Mouse (Mus musculus): ENCODE measurements around the gene Aida.

DNA sequence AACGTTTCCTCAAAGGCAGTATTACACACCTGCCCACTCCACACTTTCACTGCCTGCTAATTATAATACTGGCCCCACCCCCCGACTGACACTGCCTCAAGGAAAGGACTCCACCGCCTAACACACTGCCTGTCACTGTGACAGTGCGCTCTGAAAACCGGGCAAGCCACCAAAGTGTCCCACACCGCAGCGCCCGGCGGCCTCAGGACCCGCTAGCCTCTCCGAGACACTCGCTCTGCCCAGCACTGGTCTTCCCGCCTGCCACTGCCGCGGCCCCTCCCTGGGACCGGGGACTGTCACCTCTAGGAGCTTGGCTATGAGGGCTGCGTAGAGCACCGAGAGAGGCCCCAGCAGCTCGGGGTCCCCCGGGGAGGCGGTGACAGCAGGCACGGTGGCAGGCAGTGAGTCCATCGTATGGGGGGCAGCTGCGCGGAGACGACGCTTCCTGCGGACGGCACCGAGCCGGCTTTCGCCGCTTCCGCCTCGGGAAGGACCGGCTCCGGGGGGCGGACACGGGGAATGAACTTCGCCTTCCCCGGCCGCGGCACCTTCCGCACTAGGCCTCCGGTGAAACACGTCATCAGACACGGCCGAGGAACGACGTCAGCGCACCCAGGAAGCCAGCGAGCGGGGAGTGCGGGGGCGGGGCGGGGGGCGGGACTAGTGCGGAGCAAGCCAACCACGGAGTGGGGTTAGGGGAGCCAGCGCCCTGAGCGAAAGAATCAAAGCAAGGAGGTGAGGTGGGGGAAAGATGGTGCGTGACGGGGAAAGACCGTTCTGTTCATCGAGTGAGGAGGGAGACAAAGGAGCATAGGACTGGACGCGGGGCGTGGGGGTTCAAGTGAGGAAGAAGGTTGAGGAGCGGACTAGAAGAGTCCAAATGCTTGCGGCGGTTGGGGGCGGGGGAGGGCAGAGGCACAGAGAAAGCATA, 48.8 kb downstream of the Aida start:
- TF ChIP-seq CTCF (IDR thresholded peaks at IDR 0.05; ENCODE audit: borderline replicate concordance, insufficient read depth, low read depth, low read length), result no peak
- peak; percentile 72; the same call in 1 of the 2 replicates for TF ChIP-seq POLR2A (IDR thresholded peaks at IDR 0.05; ENCODE audit: borderline replicate concordance, insufficient read depth, low read length)
